Mouse (Mus musculus): ENCODE data around the gene Aldh1b1.
A peak's percentile ranks its signal among the peaks of the same experiment; 100 is the strongest.

The Aldh1b1 gene

DNA sequence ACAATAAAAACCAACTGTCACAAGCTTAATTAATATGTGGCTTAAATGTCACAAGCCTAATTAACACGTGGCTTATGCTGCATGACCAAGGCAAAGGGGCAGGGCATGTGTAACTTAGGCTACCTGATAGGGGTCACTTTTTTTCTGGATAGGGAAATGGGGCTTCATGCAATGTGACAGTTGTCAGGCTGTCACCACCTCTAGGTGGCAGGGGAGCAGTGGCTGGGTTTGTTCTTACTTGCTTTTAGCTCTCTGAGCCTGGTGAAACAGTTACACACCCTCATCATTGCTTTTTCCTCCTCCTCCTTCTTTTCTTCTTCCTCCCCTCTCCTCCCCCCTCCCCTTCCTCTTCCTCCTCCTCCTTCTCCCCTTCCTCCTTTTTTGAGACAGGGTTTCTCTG, 15.2 kb upstream of the Aldh1b1 start:
- DNase-seq (ENCODE audit: inconsistent age in 2 of 2, low spot score in 1 of 2): no peak

DNA sequence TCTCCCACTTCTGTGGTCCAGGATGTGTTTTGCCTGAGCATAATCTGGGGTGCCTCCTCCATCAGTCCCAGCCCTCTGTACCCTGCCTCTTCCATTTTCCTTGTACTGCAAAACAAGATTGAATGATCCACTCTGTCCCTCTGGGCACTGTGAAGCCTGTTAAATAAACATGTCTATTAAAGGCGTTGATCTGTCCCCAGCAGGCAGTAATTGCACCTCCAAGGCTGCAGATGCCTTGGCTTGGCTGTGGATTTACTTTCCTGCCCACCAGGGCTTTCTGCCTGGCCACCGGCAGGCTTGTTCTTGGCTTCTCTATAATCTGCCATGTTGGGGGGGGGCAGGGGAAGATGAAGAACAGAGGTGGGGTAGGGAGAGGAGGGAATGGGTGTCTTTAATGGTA, 12.9 kb upstream of the Aldh1b1 start:
- no peak for DNase-seq (ENCODE audit: inconsistent age in 2 of 2, low spot score in 1 of 2)

DNA sequence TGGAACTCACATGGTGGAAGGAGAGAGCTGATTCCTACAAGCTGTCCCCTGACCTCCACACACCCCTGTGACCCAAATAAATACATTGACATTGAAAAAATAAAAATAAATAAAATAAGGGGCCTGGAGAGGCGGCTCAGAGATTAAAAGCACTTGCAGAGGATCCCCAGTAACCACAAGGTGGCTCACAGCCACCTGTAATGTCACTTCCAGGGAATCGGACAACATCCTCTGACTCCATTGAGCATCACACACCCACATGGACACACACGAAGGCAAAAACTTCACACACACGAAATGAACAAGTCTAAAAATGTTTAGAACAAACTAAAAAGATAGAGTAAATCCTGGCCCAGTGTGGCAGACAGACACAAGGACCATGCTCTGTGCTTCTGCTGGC, 12.1 kb upstream of the Aldh1b1 start:
- DNase-seq (ENCODE audit: inconsistent age in 2 of 2, low spot score in 1 of 2): no peak

DNA sequence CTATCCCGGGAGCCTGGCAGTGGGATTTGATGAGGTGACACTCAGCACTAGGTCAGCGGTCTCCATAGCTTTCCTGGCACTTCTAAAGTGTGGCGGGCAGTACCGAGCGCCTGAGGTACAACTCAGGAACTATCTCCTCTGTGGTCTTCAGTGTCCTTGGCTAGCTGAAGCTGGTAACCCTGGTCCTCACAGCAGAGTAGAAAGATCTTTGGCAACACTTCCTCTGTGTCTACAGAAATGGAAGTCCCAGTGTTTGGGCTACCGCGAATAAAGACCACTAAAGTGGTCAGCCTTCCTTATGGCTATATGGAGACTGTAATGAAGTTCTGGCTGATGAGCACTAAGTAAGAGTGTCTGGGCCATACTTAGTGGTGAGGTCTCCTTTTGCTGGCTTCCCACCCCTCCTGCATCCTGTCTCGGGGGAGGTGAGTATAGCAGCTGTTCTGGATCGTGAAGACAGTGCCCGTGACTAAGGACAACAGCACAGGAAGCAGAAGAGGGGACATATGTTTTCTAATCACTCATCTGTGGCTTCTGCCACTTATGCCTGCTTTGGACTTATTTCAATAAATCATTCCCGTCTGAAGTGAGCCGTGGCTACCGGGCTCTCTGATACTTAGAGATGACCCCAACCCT, 10.3 kb upstream of the Aldh1b1 start:
- DNase-seq (ENCODE audit: inconsistent age in 2 of 2, low spot score in 1 of 2): no peak

DNA sequence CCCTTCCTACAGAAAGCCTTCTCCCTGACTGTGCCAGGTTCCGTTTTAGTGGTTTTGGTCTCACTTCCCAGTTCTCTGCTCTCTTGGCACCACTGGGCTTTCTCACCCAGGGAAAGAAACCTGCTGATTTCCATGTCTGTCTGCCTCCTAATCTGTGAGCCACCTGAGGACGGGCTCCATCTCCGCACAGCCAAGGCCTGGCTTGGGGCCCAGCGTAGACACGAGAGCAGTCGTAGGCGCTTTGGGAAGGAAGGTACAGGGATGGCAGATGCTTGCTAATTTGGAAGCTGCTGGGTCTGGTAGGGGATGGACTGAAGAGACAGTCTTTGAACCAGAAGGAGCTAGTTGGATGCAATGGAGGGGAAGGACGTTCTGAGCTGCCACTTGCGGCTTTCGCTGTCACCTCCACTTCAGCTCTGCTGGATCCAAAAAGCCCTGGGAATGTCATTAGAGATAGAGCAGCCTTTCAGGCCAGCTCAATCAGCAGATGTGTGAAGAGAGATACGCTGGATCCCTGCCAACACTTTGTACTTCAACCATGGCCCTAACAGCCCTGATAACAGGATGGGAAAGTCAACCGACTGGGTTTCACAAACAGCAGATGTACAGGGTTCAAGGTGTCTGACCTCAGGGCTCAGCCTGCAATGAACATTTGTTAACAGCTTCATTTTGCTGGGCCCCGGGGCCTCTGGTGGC, 9.4 kb upstream of the Aldh1b1 start:
- DNase-seq (ENCODE audit: inconsistent age in 2 of 2, low spot score in 1 of 2): peak in 1 of 2 experiments; percentile 58

DNA sequence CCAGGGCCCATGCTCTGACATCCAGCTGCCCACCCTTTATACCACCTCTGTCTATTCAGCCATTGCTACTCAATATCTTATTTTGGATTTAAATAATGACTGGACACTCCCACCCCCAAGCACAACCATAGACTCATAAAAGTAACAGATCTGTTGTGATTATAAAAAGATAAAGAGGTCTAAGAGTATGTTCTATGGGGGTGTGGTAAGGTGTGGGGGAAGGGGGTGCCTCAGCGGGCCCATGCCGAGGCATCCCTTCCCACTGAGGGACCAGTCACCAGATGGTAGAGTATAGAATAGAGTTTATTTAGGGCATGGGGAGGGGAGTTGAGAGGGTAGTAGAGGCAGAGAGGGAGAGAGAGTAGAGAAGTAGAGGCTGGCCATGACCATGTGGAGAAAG, 8.8 kb upstream of the Aldh1b1 start:
- no peak for DNase-seq (ENCODE audit: inconsistent age in 2 of 2, low spot score in 1 of 2)

DNA sequence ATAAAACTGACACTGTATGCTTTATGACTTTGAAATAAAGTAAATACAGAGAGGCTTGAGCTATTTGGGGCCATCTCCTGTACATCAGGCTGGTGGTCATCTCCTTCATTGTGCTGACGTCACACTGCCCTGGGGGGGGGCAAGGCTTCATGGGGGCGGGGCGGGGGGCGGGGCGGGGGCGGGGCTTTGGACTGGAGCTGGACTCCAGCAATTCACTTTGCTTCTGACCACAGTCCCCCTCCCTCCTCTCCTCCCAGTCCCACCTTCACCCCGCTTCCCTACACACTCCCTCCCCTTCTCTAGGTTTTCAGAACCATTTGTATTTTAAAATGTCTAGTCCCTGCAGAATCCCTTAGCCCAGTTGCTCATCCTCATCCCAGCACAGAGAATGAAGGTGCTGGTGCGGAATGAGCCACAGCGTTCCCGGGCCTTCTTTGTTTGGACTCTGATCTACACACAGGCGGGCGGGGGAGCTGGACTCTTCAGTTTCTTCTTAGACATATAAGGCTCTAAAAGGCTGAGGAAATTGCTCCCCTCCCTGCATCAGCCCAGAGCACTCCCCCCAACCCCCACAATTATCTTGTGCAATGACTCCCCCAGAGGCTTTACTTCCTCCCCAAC, 3.5 kb upstream of the Aldh1b1 start:
- no peak for DNase-seq (ENCODE audit: inconsistent age in 2 of 2, low spot score in 1 of 2)

DNA sequence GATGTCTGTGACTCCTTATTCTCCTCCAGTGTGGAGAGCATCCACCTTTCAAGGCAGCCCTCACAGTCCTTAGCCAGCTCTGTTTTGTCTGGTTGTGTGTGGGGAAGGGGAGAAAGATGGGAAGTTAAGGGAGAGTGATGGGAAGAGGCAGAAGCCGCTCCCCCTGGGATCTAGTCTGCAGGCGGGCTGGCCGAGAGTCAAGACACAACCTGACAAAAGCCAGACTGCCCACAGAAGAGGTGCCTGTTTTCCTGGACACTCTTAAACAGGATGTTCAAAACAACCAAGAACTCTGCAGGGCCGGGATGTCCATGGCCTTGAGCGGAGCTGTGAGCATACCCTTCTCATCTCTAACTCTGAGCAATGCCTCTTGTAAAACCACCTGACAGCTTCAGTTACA, 2.1 kb upstream of the Aldh1b1 start:
- no peak for DNase-seq (ENCODE audit: inconsistent age in 2 of 2, low spot score in 1 of 2)

DNA sequence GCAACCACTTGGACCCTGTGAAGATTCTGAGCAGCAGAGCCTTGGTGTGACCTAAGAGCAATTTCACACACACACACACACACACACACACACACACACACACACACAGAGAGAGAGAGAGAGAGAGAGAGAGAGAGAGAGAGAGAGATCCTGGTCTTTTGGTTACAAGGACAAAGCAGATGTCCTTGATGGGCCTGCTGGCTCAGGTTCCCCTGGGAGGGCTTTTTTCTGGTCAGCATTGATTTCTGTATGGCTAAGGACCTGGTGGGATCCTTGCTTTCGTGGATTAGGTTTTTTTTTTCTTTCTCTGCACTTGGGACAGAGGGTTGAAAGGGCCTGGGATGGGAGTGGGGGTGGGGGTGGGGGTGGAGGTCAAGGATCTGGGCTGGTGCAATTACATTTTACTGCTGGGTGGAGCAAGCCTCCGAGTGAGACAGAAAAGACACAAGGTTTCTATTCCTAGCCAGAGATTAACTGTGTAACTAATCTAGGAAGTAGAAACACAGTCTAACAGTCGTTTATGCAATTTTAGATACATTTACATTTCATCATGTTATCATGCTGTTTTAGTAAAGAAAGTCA, 1.2 kb downstream of the Aldh1b1 start:
- DNase-seq (ENCODE audit: inconsistent age in 2 of 2, low spot score in 1 of 2): peak in 1 of 2 experiments; percentile 60

DNA sequence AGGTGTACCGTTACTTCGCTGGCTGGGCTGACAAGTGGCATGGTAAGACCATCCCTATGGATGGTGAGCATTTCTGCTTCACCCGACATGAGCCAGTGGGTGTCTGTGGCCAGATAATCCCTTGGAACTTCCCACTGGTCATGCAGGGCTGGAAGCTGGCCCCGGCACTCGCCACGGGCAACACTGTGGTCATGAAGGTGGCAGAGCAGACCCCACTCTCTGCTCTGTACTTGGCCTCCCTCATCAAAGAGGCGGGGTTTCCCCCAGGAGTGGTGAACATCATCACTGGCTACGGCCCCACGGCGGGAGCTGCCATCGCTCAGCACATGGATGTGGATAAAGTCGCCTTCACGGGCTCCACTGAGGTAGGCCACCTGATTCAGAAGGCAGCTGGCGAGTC, 4.1 kb downstream of the Aldh1b1 start:
- DNase-seq (ENCODE audit: inconsistent age in 2 of 2, low spot score in 1 of 2): no peak

DNA sequence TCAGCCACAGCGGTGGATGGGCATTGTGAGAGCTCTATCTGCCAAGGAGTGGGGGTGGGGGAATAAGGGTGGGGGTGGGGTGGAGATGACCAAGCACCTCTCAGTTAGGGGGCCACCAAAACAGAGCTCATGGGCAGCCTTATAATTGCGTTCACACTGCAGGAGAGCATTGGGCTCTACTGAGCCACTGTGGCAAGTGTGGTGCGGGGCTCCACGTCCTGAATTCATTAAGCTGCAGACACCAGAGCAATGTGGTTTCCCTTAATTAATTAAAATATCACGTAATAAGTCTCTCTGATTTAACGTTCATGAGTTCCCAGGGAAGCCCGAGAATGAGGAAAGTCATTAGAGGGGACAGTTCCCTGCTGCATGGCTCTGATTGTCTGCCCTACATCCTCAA, 9.2 kb downstream of the Aldh1b1 start:
- no peak for DNase-seq (ENCODE audit: inconsistent age in 2 of 2, low spot score in 1 of 2)

DNA sequence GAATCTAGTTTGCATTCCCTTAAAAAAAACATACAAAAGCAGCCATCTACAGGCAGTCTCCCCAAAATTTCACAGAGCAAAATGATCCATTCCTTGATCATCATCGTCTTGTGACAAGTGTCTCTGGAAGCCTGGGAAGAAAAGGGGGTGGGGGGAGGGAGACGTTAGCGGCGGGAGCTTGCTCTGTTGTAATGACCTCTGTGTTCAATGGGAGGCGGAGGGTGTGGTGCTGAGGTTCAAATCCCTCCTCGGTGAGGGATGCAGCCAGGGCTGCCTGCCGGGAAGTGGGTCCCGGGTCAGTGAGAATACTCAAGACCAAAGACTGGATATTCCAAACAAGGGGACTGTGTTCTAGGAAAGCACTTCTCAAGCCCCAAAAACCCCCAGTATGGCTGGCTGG, 12.4 kb downstream of the Aldh1b1 start:
- no peak for DNase-seq (ENCODE audit: inconsistent age in 2 of 2, low spot score in 1 of 2)

DNA sequence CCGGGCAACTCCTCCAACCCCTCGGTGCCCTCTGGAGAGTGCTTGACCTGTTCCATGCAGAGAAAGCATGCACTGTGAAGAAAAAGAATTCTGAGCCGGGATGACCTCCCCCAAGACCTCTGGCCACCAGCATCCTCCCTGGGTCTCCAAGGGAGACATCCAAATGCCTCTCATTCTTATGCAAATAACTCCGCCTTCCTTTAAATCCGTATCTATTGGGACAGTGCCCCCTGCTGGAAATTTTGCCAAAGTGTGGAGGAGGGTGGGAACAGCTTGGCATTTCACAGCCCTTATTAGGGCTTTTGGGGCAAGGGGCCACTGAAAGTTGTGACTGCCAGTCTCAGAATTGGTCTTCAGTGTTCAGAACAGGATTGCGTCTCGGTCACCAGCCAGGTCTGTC, 16.7 kb downstream of the Aldh1b1 start:
- peak; percentile 56 to 86 for DNase-seq (ENCODE audit: inconsistent age in 2 of 2, low spot score in 1 of 2)

DNA sequence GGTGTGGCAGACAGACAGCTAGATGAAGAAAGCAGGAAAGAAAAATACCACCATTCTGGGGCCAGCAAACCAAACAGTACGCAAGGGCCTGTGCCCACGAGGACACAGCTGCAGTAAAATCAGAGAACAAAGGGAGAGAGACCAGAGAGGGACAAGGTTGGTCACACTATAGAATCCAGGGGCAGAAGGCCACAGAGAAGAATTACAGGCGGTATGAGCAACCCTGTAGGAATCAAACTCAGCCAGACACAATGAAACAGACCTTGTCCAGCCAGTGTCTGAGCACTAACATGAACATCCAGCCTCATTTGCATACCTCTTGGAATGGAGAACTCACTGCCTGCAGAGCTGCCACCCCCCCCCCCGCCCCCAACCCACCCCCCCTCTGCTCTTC, 20.0 kb downstream of the Aldh1b1 start:
- DNase-seq (ENCODE audit: inconsistent age in 2 of 2, low spot score in 1 of 2): no peak

DNA sequence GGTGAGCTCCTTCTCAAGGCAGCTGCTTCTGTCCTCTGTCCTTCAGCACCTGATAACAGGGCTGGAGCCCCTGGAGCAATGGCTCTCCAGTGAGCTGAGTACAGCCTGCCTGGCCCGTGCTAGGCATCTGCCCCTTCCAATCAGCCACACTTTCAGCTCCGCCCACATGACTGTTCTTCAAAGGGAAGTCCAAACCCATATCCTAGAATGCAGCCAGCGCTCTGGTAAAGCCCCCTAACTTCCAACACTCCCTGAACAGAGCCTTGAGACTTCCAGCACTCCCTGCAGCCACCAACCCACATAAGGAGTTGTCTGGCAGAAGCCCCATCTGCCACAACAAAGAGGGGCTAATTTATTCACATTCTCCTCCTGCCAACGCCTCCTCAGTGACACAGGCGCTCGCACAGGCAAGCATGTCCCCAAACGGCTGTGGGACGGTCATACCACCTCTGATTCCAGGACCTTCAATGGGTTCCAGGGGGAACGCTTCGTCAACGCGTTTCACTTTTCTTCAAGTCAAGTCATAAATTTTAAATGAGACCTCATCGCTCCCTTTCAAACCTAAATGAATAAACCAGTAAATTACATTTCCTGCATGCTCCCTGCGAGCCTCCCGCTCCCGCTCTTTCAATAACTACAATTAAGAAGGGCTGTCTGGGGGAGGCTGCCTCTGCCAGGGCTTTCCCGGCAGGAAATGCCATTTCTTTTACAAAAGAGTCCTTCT, 20.5 kb downstream of the Aldh1b1 start:
- peak in 1 of 2 experiments; percentile 64 for DNase-seq (ENCODE audit: inconsistent age in 2 of 2, low spot score in 1 of 2)

DNA sequence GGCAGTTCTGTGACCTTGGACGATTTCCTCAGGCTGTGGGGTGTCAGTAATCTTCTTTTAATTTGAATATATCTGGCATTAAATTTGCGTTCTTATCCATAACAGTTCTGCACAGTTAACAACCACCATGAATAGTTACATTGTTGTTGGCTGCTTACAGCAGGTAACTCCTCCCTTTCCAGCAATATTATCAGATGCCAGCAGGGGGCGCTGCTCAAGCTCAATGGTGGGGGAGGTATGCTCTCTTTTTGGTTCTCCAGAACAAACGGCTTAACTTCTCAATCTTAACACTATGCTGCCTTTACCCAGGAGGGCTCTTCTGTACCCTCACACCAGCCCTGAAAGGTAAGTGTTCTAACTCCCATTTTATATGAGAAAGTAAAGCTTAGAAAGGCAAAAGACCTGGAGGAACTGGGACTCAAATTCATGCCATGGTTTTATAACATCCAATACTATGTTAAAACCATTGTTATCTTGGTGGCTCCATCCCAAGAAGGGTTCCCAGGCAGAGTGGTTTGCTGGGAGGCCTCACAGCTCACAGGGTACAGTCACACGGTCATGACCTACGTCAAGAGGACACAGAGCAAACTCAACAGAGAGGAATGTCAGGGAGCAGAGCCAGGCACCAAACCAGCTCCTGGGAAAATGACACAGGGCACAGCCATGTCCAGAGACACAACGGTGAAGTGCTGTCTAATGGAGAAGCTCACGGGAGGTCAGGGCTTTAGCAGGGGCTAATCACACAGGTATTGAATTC, 21.4 kb downstream of the Aldh1b1 start:
- peak; percentile 82 to 86 for DNase-seq (ENCODE audit: inconsistent age in 2 of 2, low spot score in 1 of 2)

DNA sequence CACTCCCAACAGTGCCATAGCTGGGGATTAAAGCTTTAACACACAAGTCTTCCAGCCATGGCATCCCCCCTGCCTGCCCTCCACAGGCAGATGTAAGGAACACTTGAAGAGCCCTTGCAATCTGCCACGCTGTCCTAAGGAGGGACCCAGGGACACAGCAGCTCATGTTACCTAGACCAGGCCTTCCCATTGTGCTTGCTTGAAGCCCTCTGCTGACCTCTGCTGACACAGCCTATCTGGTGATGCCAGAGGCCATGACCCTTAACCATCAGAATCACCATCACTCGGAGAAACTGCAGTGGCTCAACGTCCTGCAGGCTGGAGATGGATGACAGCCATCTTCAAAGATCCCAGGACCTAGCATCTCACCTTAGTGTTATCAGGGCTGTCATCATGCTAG, 23.2 kb downstream of the Aldh1b1 start:
- DNase-seq (ENCODE audit: inconsistent age in 2 of 2, low spot score in 1 of 2): no peak

DNA sequence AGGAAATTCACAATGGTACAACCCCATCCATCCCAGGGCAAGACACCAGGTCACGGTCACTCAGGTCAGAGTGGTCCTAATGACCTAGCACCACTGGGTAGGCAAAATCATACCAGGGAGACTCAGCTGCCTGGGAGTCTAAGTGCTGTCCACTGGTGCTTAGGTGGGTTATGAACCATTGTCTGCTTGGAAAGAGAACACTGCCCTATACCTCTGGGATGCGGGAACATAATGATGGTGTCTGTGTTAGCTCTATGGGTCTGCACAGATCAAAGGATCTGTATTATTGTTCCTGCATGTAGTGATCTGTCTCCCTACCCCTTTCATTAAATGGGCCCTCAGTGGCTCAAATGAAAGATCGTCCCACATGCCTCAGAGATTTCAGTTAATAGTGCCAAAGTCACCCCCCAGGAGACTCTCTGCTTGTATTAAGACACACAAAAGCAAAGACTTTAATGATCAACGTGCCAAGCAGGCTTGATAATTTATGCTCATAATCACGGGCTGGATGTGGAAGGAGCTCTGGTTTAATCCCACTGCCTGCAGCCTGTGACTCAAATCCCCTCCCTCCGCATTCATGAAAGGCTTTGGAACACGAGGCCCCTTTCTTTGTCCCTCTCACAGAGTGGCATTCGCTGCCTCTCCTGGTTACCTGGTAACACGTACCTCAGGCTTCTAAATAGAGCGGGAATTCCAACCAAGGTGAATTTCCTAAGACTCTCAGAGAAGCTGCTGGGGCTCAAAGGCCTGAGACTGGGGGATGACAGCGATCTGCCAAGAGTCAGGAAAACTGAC, 24.2 kb downstream of the Aldh1b1 start:
- no peak for DNase-seq (ENCODE audit: inconsistent age in 2 of 2, low spot score in 1 of 2)

DNA sequence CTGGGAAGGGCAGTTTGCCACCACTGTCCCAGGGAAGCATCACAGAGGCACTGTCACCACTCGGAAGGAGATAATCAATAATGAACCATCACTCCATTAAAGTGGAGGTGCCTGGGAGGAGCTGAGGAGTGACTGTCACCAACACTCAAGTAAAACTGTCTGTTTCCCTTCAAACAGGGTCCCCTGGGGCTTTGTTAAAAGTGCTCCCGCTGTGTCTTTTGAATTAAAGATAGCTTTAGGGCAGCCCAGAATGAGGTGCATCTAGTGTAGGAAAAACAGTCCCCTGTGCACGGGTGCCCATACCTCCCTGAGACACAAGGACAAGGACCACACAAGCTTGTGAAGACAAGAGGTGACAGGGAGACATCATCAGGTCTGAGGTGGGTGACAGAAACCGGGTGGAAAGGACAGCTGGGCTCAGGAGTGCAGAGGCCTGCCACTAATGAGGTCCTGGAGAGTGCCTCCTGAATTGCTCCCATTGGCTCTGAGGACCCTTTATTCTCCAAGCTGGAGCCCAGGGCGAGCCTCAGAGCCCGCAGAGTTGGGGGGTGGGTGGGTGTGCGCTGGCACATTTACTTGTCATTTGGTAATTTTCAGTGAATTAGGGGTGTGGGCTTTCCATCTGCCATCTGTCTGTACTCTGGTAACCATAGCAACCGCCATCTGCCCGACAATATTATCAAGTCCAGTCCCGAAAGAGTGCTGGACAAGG, 25.4 kb downstream of the Aldh1b1 start:
- DNase-seq (ENCODE audit: inconsistent age in 2 of 2, low spot score in 1 of 2): no peak

Measured in adrenal gland, adult (tissue).